Mouse (Mus musculus) embryonic fibroblast, embryonic 13.5 days (primary cell): ENCODE measurements at regions not wholly inside any gene's neighbourhood (a gene's known extent, or its start where the extent isn't known, plus 50 kb on each side); places are given as distances from the start of the nearest gene placed in this dataset.

ENCODE experiments used
- CTCF ChIP-seq: IDR thresholded peaks from 2 replicates; pipeline ENCODE4 v1.5.1; 2011; ENCODE audit warnings: mild to moderate bottlenecking, control low read depth, low read length, moderate library complexity, borderline replicate concordance; ENCODE audit not compliant: insufficient read depth
- POLR2A ChIP-seq: IDR thresholded peaks from 2 replicates; pipeline ENCODE4 v1.6.1; 2011; ENCODE audit warnings: low read depth, mild to moderate bottlenecking, control low read depth, low read length, moderate library complexity

DNA sequence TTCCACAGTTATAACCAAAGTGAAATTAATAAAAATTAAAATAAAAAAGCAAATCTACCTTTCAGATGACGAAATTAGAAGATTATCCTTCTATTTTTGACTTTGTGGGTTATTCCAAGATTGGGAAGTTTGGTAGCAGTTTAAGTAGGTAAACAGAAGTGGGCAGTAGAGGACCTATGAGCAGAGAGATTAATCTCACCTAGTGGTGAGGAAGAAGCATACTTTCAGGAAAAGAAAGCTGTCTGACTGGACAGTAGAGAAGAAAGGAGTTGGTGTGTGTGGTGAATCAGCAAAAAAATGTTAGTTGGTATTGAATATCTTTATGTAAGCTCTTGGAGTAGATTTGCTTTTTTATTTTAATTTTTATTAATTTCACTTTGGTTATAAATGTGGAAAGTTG is 194.4 kb upstream of the Kit start:
- TF ChIP-seq CTCF: no peak
- TF ChIP-seq POLR2A: no peak
